Mouse (Mus musculus): ENCODE measurements around the gene Hcrtr2.

Hcrtr2 gene

GRCm38 (mm10) chr9:76323756-76324155 is at the start of gene Hcrtr2:
Gene Hcrtr2, minus strand, starts transcription at chr9:76323856.
- no peak for DNase-seq

GRCm38 (mm10) chr9:76364874-76365273 is 41.2 kb upstream of the Hcrtr2 start:
- no peak for DNase-seq

GRCm38 (mm10) chr9:76360374-76360773 is 36.7 kb upstream of the Hcrtr2 start:
- DNase-seq, result no peak

- DNase-seq, result no peak
These were observed 28.7 kb upstream of the Hcrtr2 start for GRCm38 (mm10) chr9:76352346-76352745.

GRCm38 (mm10) chr9:76347298-76347697 is 23.6 kb upstream of the Hcrtr2 start:
- no peak for DNase-seq

GRCm38 (mm10) chr9:76331081-76331480 is 7.4 kb upstream of the Hcrtr2 start:
- DNase-seq, result no peak

- peak; percentile 7 for DNase-seq
These were observed 412 bp downstream of the Hcrtr2 start for GRCm38 (mm10) chr9:76323186-76323701.

GRCm38 (mm10) chr9:76322122-76323052 is 1.3 kb downstream of the Hcrtr2 start:
- no peak for DNase-seq

GRCm38 (mm10) chr9:76321589-76321988 is 2.1 kb downstream of the Hcrtr2 start:
- no peak for DNase-seq

GRCm38 (mm10) chr9:76320755-76321154 is 2.9 kb downstream of the Hcrtr2 start:
- DNase-seq, result no peak

- DNase-seq, result no peak
These were observed 5.4 kb downstream of the Hcrtr2 start for GRCm38 (mm10) chr9:76318302-76318701.

- DNase-seq, result no peak
These were observed 8.6 kb downstream of the Hcrtr2 start for GRCm38 (mm10) chr9:76315096-76315495.

- no peak for DNase-seq
These were observed 9.7 kb downstream of the Hcrtr2 start for GRCm38 (mm10) chr9:76313921-76314320.

GRCm38 (mm10) chr9:76312221-76312620 is 11.4 kb downstream of the Hcrtr2 start:
- no peak for DNase-seq

- no peak for DNase-seq
These were observed 32.3 kb downstream of the Hcrtr2 start for GRCm38 (mm10) chr9:76291384-76291783.

- no peak for DNase-seq
These were observed 52.8 kb downstream of the Hcrtr2 start for GRCm38 (mm10) chr9:76270886-76271285.

GRCm38 (mm10) chr9:76257731-76258130 is 65.9 kb downstream of the Hcrtr2 start:
- DNase-seq, result no peak

GRCm38 (mm10) chr9:76252544-76252943 is 71.1 kb downstream of the Hcrtr2 start:
- DNase-seq, result no peak

- no peak for DNase-seq
These were observed 71.5 kb downstream of the Hcrtr2 start for GRCm38 (mm10) chr9:76252109-76252508.

- no peak for DNase-seq
These were observed 81.3 kb downstream of the Hcrtr2 start for GRCm38 (mm10) chr9:76242322-76242721.

GRCm38 (mm10) chr9:76237946-76238345 is 85.7 kb downstream of the Hcrtr2 start:
- DNase-seq, result peak; percentile 59

GRCm38 (mm10) chr9:76237243-76237642 is 86.4 kb downstream of the Hcrtr2 start:
- peak; percentile 67 for DNase-seq

GRCm38 (mm10) chr9:76236626-76237025 is 87.0 kb downstream of the Hcrtr2 start:
- peak; percentile 77 for DNase-seq

GRCm38 (mm10) chr9:76235945-76236503 is 87.6 kb downstream of the Hcrtr2 start:
- DNase-seq, result peak; percentile 76

All from liver (tissue).